Mouse (Mus musculus): Measurements from ENCODE around the gene Jun.

DNA sequence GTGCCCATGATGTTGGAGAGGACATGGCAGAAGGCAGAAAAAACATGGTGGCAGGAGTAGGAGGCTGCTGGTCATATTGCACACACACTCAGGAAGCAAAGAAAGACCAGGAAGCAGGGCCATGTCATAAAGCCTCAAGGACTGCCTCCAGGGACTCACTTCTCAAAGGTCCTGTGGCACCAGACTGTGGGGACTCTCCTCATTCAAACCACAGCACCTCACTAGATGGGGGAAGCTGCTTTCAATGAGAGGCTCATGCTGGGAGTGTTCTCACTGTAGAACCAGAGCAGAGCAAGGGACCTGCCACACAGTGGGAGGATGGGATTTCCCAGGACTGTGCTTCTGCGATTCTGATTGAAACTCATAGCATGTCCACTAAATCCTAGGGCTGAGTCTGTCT is 51.9 kb downstream of the Jun start:
- TF ChIP-seq CTCF (IDR thresholded peaks at IDR 0.05; ENCODE audit: borderline replicate concordance, extremely low read depth, insufficient read depth, insufficient read length) (no peak), POLR2A (IDR thresholded peaks at IDR 0.05; ENCODE audit: borderline replicate concordance, extremely low read depth, insufficient read depth, insufficient read length, poor library complexity, severe bottlenecking) (no peak)
